Mouse (Mus musculus): Measurements from ENCODE around the gene Lefty2. TPM values are rescaled to one million over a fixed set of nuclear protein-coding genes. Genes with fewer than 3 reads are reported as not detected.
"Not testable (repeated sequence)": the region's sequence is repeated elsewhere in the genome, so short reads cannot be mapped to it uniquely, and the experiment has no call there.

The Lefty2 gene
- polyA plus RNA-seq, 1 experiment: 0.29 TPM

DNA sequence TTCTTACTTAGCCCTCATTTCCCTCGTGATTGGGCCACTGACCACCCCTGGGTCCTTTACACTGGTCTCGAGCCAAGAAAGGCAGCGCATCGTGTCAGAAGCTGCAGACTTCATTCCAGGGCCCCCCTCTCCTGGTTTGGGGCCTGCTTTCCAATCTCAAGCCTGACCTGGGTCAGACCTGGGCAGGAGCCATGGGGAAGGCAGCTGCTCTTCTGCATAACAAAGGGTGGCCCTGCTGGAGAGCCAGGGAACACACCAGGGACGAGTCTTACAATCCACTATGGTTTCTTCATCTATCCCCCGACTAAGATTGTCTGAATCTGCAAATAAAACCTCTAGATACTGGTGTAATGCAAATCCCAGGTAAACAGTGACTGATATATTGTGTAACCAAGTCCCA, 40.8 kb downstream of the Lefty2 start:
- DNase-seq (ENCODE audit: low spot score): no peak

DNA sequence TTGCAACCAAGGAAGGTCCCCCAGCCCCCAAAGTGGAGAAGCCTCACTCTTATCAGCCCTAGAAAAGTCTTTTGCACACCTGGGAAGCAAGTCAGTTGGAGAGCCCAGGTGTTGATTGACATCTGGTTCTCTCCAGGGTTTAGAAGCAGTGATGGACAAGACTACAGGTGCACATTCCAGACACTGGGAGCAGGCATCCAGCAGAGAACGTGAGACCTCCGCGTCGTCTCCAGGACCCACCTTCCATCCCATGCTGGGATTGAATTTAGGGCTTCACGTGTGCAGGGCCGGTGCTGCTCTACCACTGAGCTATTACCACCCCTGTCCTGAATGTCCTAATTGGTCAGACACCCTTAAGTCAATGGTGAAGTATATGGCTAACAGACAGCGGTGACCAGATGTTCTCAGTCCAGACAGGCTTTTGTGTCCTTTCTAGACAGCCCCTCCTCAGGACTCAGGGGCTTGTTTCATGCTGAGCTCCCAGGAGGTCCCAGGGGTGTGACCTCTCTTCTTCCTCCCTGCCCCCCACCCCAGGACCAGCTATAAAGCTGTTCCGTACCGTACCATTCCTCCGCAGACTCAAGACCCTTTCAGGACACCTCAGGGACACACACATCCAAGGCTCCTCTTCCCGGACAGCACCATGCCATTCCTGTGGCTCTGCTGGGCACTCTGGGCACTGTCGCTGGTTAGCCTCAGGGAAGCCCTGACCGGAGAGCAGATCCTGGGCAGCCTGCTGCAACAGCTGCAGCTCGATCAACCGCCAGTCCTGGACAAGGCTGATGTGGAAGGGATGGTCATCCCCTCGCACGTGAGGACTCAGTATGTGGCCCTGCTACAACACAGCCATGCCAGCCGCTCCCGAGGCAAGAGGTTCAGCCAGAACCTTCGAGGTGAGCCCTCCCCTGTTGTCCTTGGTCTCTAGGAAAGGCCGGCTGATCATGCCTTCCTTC, 41.8 kb downstream of the Lefty2 start, which contains the start of gene Lefty1:
Gene Lefty1 (plus strand): TSS at position 556 of the 953 bp plus-strand sequence.
- DNase-seq (ENCODE audit: low spot score): no peak

DNA sequence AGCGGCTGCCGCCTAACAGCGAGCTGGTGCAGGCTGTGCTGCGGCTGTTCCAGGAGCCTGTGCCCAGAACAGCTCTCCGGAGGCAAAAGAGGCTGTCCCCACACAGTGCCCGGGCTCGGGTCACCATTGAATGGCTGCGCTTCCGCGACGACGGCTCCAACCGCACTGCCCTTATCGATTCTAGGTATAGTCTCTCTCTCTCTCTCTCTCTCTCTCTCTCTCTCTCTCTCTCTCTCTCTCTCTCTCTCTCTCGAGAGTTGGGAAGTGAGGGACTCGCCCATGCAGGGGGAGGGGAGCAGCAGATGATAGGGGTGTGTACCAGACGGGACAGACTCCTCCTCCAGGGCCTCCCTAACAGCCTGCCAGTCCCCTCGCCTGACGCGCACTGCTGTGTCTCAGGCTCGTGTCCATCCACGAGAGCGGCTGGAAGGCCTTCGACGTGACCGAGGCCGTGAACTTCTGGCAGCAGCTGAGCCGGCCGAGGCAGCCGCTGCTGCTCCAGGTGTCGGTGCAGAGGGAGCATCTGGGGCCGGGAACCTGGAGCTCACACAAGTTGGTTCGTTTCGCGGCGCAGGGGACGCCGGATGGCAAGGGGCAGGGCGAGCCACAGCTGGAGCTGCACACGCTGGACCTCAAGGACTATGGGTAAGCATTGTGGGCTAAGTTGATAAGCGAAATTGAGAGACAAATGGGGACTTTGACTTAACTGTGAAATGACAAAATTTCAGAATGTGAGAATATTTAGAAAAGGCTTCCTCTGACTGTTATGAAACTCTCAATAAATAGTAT, 43.9 kb downstream of the Lefty2 start:
- not testable (repeated sequence) for DNase-seq (ENCODE audit: low spot score)

DNA sequence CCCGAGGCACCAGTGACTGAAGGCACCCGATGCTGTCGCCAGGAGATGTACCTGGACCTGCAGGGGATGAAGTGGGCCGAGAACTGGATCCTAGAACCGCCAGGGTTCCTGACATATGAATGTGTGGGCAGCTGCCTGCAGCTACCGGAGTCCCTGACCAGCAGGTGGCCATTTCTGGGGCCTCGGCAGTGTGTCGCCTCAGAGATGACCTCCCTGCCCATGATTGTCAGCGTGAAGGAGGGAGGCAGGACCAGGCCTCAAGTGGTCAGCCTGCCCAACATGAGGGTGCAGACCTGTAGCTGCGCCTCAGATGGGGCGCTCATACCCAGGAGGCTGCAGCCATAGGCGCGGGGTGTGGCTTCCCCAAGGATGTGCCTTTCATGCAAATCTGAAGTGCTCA, 44.7 kb downstream of the Lefty2 start:
- not testable (repeated sequence) for DNase-seq (ENCODE audit: low spot score)

DNA sequence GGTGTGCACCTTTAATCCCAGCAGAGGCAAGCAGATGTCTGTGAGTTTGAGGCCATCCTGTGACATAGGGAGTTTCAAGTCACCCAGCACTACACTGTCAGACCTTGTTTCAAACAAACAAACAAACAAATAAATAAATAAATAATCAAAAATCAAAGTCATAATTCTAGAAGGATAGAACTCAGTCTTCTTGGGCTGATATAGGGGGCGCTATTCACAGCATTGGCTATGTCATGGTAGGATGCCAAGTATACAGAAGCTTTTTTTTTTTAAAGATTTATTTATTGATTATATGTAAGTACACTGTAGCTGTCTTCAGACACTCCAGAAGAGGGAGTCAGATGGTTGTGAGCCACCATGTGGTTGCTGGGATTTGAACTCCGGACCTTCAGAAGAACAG, 45.9 kb downstream of the Lefty2 start:
- DNase-seq (ENCODE audit: low spot score): not testable (repeated sequence)

DNA sequence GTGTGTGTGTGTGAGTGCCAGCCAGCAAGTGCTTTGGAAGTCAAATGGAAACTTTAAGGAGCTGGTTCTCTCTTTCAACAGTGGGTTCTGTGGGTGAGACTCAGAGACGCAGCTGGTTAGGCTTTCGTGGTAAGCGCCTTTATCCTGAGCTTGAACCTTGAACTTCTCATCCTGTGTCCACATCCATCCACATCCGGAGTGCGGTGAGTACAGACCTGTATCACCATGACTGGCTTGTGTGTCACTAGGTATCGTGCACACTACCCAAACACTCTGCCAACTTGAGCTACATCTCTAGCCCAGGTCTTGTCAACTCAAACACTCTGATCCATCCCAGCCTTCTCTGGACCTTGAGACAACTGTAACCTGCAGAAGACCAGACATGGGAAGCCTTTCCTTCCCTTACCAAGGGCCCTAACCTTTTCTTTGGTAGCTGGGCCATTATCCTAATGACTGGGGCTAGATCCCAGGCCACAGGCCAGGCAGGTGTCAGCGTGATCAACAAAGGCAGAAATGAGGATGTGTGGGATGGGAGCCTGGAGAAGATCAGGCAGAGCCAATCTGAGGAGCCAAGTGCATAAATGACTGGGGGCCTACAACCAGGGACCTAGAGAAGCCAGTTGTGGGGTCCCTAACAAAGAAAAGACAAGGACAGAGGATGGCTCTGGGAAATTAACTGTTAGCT, 48.0 kb downstream of the Lefty2 start:
- no peak for DNase-seq (ENCODE audit: low spot score)

DNA sequence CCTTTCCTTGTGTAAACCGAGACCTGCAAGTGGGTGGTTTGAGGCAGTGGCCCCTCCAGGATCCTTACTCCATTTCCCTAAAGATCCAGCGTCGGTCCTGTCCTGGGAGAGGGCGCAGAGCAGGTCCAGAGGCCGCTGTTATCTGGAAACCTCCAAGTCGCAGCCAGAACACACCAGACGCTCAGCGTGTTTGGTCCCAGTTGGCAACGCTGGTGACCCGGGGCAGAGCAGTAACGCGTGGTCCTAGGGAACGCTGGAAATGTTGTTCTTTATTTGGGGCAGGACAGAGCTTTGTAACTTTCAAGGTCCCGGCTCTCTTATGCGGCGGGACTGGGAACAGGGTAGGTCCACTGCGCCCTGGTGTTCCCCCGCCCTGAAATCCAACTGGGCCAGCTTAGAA, 48.8 kb downstream of the Lefty2 start:
- DNase-seq (ENCODE audit: low spot score): no peak

DNA sequence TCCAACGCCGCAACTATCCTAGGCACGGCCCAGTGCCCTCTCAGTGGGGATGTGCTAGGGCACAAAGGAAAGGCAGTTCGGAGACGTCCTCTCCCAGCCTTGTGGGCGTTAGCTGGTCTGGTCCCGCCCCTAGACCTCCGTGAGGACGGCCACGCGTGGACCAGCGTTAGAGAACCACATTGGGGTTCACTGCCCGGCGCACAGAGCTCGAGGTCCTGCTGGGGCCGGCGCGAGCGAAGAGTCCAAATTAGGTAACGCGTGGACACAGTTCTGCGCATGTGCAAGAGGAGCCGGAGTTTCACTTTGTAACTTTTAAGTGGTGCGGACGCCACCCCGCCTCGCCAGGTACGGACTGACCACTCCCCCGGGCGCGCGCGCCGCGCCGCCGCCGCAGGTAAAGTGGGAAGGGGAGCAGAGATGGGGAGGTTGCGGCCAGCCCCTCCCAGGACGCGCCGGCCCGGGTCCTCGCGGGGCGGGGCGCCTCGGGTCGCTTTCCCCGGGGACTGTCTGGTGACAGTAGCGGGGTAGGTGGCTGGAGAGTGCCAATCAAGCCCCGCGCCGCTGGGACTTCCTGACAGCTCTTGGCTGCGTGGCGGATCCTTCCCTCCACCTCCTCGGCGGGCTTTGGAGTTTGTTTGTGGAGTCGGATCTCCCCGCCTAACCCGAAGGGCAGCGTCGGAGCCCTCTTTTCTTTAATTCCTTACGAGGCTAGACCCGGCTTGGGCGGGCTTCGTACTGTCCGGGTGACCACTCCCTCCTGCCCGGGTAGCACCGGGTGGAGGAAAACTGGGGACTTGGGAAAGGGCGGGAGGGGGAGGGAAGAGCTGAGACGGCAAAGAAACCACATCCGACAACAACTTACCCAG, 49.5 kb downstream of the Lefty2 start, which contains the start of gene Tmem63a:
Gene Tmem63a (plus strand): TSS at position 179 of the 866 bp plus-strand sequence.
- DNase-seq (ENCODE audit: low spot score): peak; percentile 79

DNA sequence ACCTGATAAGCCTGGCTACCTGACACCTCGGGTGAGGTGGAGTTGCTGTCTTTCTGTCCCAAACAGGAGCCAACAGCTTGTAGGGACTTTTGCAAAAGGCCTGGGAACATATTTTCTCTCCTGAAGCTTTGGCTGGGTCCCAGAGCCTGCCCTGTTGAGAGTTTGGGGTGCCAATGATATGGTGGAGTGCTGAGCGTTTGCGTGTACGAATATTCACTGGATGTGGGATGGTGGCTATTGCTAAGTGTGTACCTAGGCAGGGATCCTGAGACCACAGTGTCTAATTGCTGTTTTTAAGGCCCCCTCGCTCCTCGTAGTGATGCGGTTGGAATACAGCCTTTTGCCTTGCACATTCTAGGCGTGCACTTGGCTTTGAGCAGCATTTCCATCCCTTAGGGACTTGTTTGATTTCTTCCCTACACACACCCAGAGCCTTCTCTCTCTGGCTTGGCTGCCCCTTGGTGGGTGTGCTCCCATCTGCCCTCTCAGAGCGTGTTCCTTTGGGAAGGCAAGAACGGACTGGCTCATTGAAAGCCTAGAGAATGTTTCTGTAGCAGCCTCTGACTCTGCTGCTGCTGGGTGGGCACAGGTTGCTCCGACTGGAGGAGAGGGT, 50.2 kb downstream of the Lefty2 start:
- no peak for DNase-seq (ENCODE audit: low spot score)

DNA sequence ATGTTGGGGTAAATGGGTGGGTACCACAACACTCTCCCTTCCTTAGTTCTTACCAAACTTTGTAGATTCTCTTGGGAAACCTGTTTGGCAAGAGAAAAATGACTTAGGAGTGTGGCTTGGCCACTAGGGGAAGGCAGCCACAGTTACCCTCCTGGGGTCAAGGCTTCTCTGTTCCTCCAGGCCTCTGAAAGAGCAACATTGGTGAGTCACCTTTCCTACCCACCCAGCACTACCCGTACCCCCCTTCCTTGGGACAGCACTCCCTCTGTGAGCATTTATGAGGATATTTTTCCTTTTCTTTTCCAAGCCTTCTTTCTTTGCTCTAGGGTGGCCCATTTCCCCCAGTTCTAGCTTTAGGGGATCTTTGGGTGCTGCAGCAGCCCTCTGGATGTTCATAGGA, 51.0 kb downstream of the Lefty2 start:
- DNase-seq (ENCODE audit: low spot score): no peak

DNA sequence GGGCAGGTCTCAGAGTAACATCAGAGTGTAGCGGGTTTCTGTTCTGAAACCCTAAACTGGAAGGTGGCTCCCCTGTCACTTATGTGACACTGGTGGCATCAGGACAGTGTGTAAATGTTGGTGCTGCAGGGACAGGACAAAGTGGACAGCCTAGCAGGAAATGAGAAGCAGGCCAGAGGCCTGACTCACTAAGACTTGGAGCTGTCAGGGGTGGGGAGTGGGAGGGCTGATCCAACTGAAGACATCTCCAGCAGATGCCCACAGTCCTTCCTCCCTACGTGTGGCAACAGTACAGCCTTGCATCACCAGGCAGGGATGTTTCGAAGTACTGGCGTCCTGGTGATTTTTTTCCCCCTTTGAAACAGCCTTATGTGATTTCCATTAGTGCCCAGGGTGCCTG, 51.6 kb downstream of the Lefty2 start:
- DNase-seq (ENCODE audit: low spot score): no peak

DNA sequence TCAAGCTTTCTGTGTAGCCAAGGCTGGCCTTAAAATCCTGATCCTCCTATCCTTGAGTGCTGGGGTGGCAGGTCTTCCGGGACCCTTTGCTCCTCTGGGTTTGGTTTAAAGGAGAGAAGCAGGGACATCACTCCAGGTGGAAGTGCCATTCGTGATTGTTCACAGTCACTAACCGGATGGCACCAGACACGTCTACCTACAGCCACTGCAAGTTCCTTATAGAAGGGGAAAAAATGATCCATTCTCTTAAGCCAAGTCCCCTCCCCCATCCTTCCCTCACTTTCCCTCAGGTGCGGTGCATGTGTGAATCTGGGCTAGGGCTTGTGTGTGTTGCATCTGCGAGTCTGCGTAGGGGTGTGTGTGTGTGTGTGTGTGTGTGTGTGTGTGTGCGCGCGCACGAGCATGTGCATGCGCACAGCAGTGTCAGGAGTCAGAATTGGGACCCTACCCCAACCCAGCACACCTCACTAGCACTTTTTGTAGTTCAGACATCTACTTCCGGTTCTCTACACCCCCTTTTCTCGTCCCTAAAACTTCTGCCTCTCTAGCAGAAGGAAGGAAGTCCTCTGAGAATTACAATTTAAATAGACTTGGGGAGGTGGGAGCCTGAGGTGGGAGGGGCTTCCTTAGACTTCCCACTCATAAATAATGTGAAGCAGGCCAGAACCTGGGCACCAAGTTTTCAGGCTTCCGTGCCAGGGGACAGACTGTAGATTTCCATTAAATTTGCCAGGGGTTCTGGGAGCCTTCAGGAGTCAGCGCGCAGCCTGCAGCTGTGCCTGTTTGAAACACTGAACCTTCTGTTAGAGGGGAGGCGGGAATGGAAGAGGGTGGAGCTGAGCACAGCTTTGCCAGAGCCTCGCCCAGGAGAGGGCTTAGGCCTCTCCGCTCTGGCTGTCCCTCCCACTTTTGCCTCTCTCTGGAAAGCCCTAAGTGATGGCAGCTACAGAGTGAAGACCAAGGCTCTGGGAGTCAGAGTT, 52.4 kb downstream of the Lefty2 start:
- no peak for DNase-seq (ENCODE audit: low spot score)

DNA sequence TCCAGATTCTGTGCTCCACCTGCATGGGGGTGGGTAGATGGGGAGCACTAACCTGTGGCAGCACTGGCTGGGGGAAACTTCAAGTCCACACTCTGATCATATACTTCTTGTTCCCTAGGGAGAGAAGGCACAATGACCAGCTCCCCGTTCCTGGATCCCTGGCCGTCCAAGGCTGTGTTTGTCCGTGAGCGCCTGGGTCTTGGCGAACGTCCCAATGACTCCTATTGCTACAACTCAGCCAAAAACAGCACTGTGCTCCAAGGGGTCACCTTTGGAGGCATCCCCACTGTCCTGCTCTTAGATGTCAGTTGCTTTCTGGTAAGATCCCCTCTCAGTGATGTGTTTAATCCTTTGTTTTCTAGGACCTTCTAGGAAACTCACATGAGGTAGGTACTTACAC, 53.5 kb downstream of the Lefty2 start:
- no peak for DNase-seq (ENCODE audit: low spot score)

Other genes with a start within 250 kb of the Lefty2 start
- gene Mixl1, start 196.1 kb upstream of the Lefty2 start, polyA plus RNA-seq (2012; rRNA removed): not detected in 2 replicates
- gene Acbd3, start 167.1 kb upstream of the Lefty2 start, polyA plus RNA-seq (2012; rRNA removed): 35.4 and 36.5 TPM in 2 replicates
- gene H3f3a, start 79.2 kb upstream of the Lefty2 start, polyA plus RNA-seq (2012; rRNA removed): 810 and 870 TPM in 2 replicates
- 18.3 and 19.0 TPM in 2 replicates for gene Sde2, start 42.0 kb upstream of the Lefty2 start, polyA plus RNA-seq (2012; rRNA removed)
- 34.1 and 46.5 TPM in 2 replicates for gene Pycr2, start 11.2 kb downstream of the Lefty2 start, polyA plus RNA-seq (2012; rRNA removed)
- gene Lefty1, start 41.9 kb downstream of the Lefty2 start, polyA plus RNA-seq (2012; rRNA removed): 27.3 and 32.8 TPM in 2 replicates
- gene Tmem63a, start 49.2 kb downstream of the Lefty2 start, polyA plus RNA-seq (2012; rRNA removed): 72.8 and 80.0 TPM in 2 replicates
- gene Ephx1, start 127.8 kb downstream of the Lefty2 start, polyA plus RNA-seq (2012; rRNA removed): 159 and 184 TPM in 2 replicates
- gene 9130409I23Rik, start 158.1 kb downstream of the Lefty2 start, polyA plus RNA-seq (2012; rRNA removed): 0.28 and 0.33 TPM in 2 replicates